Mouse (Mus musculus): ENCODE results near the gene Asic3. TPM values are rescaled to one million over a fixed set of nuclear protein-coding genes. Genes with fewer than 3 reads are reported as not detected.

The Asic3 gene
- polyA plus RNA-seq, 1 experiment: 2.3 TPM

DNA sequence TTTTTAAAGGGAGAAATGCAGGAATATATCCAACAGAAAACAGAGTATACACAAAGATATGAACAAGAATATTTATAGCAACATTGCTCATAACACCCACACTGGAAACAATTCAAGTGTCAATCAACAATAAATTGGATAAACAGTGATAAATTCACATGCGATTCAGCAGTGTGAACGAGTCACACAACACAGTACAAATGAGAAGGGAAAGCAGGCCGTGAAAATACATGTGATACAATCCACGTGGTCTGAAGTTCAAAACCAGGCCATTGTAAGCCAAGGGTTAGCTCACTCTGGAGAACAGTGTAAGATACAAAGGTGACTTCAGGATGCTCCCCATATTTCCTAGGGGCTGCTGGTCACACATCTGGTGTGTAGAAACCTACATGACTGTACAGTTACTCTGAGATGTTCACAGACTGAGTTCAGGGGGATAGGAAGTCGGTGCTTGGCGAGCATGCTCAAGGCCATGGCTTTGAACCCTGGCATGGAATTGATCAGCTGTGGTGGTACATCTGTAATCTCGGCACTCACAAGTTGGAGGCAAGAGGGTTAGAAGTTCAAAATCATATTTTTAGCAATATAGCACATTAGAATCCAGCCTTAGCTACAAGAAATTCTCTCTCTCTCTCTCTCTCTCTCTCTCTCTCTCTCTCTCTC is 38.4 kb upstream of the Asic3 start:
- no peaks in the 10 kb centered on the region for H3K4me1 ChIP-seq (ENCODE audit: control insufficient read depth, insufficient read depth, low read length)
- no peak for TF ChIP-seq CTCF (IDR thresholded peaks at IDR 0.05; ENCODE audit: borderline replicate concordance, insufficient read depth, low read length)
- no peak for TF ChIP-seq POLR2A (IDR thresholded peaks at IDR 0.05; ENCODE audit: low read depth, low read length)
- H3K4me3 ChIP-seq (ENCODE audit: insufficient read depth, low read length): no peak overlapping the region
- H3K27ac ChIP-seq (ENCODE audit: insufficient read depth, low read length): no peak overlapping the region

DNA sequence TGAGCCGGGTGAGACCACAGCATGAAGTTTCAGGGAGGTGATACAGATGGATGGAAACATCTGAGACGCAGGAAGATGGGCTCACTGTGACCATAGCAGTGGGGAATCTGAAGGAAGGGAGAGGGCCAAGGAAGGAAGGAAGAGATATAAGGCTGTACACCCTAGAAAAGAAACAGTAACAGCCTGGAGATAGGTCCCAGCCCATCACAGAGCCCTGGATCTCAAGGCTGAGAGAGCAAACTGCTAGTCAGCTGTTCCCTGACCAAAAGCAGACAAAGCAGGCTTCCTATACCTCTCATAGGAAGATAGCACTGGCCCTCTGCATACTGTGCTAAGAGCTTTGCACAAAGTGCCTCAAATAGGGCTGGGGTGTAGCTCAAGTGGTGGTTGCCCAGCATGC is 34.5 kb upstream of the Asic3 start:
- TF ChIP-seq POLR2A (IDR thresholded peaks at IDR 0.05; ENCODE audit: low read depth, low read length) (no peak), CTCF (IDR thresholded peaks at IDR 0.05; ENCODE audit: borderline replicate concordance, insufficient read depth, low read length) (no peak)
- H3K27ac ChIP-seq (ENCODE audit: insufficient read depth, low read length): no peak overlapping the region
- no peak overlapping the region for H3K4me3 ChIP-seq (ENCODE audit: insufficient read depth, low read length)
- no peaks in the 10 kb centered on the region for H3K4me1 ChIP-seq (ENCODE audit: control insufficient read depth, insufficient read depth, low read length)

DNA sequence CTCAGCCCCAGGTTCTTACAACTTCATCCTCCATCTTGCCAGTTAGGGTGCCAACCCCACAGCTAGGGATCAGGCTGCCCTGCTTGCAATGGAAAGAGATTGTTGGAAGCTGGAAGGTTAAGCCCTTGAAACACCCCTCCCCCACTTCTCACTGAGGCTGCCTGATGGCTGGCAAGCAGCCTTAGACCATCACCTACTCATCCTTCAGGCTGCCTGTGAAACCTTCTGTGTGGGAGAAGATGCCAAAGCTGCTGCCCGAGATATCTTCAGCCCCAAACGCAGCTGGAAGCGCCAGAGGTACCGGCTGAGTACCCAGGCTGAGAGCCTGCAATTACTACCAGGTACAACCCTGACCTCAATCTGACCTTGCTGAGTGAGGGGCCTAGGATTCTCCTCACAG is 33.7 kb upstream of the Asic3 start:
- H3K4me1 ChIP-seq (ENCODE audit: control insufficient read depth, insufficient read depth, low read length): no peaks in the 10 kb centered on the region

DNA sequence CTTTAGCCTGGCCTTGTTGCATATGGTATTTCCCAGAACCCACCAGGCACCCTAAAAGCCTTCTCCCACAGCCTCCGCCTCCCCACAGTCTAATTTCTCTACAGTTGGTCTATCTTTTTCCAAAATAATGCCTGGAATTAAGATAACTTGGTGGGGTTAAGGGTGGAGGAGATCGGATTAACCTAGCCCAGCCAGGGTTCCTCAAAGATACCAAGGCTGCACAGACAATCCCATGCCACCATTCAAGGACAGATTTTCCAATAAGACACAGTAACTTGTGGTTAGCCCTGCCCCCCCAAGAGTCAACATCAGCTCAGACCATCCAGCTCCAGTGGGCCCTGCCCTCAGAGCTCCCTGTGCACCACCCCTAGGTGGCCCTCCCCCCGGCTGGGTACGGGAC is 32.7 kb upstream of the Asic3 start:
- no peak overlapping the region for H3K27ac ChIP-seq (ENCODE audit: insufficient read depth, low read length)
- no peak overlapping the region for H3K4me3 ChIP-seq (ENCODE audit: insufficient read depth, low read length)
- no peaks in the 10 kb centered on the region for H3K4me1 ChIP-seq (ENCODE audit: control insufficient read depth, insufficient read depth, low read length)
- no peak for TF ChIP-seq POLR2A (IDR thresholded peaks at IDR 0.05; ENCODE audit: low read depth, low read length)
- no peak for TF ChIP-seq CTCF (IDR thresholded peaks at IDR 0.05; ENCODE audit: borderline replicate concordance, insufficient read depth, low read length)

More for the DNA sequence above, 33.7 kb upstream of the Asic3 start:
- TF ChIP-seq POLR2A (IDR thresholded peaks at IDR 0.05; ENCODE audit: low read depth, low read length) (no peak), CTCF (IDR thresholded peaks at IDR 0.05; ENCODE audit: borderline replicate concordance, insufficient read depth, low read length) (no peak)
- no peak overlapping the region for H3K27ac ChIP-seq (ENCODE audit: insufficient read depth, low read length)
- no peak overlapping the region for H3K4me3 ChIP-seq (ENCODE audit: insufficient read depth, low read length)

DNA sequence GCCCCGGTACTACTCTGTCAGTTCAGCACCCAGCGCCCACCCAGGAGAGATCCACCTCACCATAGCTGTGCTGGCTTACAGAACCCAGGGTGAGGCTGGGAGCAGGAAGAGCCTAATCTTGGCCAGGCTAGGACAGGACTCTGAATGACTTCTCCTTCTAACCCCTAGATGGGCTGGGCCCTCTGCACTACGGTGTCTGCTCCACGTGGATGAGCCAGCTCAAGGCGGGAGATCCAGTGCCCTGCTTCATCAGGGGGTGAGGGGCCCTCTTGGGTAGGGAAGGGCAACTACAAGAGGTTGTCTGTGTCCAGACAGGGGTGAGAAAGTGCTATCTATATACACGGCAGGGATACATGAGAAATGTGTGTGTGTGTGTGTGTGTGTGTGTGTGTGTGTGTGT is 31.7 kb upstream of the Asic3 start:
- TF ChIP-seq CTCF (IDR thresholded peaks at IDR 0.05; ENCODE audit: borderline replicate concordance, insufficient read depth, low read length) (no peak), POLR2A (IDR thresholded peaks at IDR 0.05; ENCODE audit: low read depth, low read length) (no peak)
- Histone ChIP-seq H3K4me3 (ENCODE audit: insufficient read depth, low read length) (no peak overlapping the region), H3K4me1 (ENCODE audit: control insufficient read depth, insufficient read depth, low read length) (no peaks in the 10 kb centered on the region), H3K27ac (ENCODE audit: insufficient read depth, low read length) (no peak overlapping the region)

DNA sequence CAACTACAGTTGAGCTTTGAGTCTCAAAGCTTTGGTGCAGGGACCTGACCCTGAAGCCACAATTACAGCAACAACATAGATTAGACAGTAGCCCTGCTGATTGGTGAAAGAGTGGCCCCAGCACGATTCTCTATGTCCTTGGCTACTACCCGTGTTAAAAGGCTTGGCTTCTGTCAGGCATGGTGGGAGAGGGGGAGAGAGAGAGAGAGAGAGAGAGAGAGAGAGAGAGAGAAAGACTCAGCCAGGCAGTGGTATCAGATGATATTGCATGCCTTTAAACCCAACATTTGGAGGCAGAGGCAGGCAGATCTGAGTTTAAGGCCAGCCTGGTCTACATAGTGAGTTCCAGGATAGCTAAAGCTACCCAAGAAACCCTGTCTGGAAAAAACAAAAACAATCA is 31.2 kb upstream of the Asic3 start:
- Histone ChIP-seq H3K4me1 (ENCODE audit: control insufficient read depth, insufficient read depth, low read length) (no peaks in the 10 kb centered on the region), H3K4me3 (ENCODE audit: insufficient read depth, low read length) (no peak overlapping the region), H3K27ac (ENCODE audit: insufficient read depth, low read length) (no peak overlapping the region)
- no peak for TF ChIP-seq POLR2A (IDR thresholded peaks at IDR 0.05; ENCODE audit: low read depth, low read length)
- TF ChIP-seq CTCF (IDR thresholded peaks at IDR 0.05; ENCODE audit: borderline replicate concordance, insufficient read depth, low read length): no peak

DNA sequence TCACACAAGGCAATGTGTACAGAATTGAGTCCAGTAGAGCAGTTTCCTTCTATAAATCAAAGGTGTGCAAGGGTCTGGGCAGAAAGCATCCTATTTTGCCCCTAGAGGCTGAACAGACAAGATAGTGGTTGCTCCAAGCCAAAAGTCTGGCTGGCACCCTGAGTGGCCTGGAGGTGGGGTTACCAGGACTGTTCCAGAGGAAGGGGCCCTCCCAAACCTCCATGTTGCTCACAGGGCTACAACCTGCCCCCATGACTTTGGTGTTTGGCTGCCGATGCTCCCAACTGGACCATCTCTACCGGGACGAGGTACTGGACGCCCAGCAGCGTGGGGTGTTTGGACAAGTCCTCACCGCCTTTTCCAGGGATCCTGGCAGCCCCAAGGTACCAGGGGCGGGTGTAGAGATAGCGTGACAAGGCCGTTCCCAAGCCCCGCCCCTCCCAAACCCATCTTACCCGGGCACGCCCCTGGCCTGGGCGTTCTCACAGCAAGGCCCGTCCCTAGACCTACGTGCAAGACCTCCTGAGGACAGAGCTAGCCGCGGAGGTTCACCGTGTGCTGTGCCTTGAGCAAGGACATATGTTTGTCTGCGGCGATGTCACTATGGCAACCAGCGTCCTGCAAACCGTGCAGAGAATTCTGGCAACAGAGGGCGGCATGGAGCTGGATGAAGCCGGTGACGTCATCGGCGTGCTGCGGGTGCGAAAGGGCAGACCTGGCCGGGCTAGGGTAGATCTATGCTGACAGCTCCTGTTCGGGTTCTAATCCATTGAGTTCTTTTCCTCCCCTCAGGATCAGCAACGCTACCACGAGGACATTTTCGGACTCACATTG is 29.9 kb upstream of the Asic3 start:
- TF ChIP-seq CTCF (IDR thresholded peaks at IDR 0.05; ENCODE audit: borderline replicate concordance, insufficient read depth, low read length) (peak; percentile 65), POLR2A (IDR thresholded peaks at IDR 0.05; ENCODE audit: low read depth, low read length) (peak; percentile 51)
- Histone ChIP-seq H3K4me3 (ENCODE audit: insufficient read depth, low read length) (peak overlapping the region; percentile 32), H3K27ac (ENCODE audit: insufficient read depth, low read length) (no peak overlapping the region), H3K4me1 (ENCODE audit: control insufficient read depth, insufficient read depth, low read length) (no peaks in the 10 kb centered on the region)

DNA sequence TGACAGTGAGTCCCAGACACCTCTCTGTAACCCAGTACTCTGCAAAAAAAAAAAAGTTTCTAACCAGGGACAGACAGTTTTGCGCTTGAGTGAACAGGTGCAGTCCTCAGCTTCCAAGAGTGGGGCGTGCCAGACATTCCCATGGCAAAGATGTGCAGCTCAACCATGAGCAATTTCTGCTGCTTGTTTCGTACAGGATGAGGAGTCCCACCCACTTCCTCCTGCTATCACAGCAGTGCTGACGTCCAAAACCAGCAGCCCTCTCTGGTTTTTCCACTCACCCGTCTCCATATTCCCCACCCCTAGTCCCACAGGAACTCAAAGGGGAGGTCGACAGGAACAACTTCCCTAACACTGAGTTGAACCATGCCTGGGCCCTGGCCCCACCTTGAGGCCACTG is 28.8 kb upstream of the Asic3 start:
- H3K4me1 ChIP-seq (ENCODE audit: control insufficient read depth, insufficient read depth, low read length): no peaks in the 10 kb centered on the region
- TF ChIP-seq POLR2A (IDR thresholded peaks at IDR 0.05; ENCODE audit: low read depth, low read length): no peak
- TF ChIP-seq CTCF (IDR thresholded peaks at IDR 0.05; ENCODE audit: borderline replicate concordance, insufficient read depth, low read length): no peak
- H3K27ac ChIP-seq (ENCODE audit: insufficient read depth, low read length): no peak overlapping the region
- H3K4me3 ChIP-seq (ENCODE audit: insufficient read depth, low read length): no peak overlapping the region

DNA sequence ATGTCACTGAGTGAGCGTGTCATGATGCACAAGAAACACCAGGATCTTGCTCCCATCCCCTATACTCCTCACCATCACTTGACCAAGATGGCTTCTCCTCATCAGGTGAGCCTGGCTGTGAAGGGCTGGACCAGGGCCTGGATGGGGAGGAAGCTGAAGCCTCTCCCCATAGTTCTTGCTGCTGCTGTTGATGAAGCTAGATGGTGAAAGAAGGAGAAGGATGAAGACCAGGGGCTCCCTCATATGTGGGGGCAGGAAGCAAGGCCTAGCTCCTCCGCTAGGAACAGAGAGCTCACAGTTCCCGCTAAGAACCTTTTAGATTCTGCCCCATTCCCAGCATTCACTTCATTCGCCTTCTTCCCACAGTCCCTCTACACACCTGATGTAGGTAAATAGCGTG is 27.8 kb upstream of the Asic3 start:
- Histone ChIP-seq H3K4me3 (ENCODE audit: insufficient read depth, low read length) (no peak overlapping the region), H3K27ac (ENCODE audit: insufficient read depth, low read length) (no peak overlapping the region), H3K4me1 (ENCODE audit: control insufficient read depth, insufficient read depth, low read length) (no peaks in the 10 kb centered on the region)
- TF ChIP-seq CTCF (IDR thresholded peaks at IDR 0.05; ENCODE audit: borderline replicate concordance, insufficient read depth, low read length) (no peak), POLR2A (IDR thresholded peaks at IDR 0.05; ENCODE audit: low read depth, low read length) (no peak)

DNA sequence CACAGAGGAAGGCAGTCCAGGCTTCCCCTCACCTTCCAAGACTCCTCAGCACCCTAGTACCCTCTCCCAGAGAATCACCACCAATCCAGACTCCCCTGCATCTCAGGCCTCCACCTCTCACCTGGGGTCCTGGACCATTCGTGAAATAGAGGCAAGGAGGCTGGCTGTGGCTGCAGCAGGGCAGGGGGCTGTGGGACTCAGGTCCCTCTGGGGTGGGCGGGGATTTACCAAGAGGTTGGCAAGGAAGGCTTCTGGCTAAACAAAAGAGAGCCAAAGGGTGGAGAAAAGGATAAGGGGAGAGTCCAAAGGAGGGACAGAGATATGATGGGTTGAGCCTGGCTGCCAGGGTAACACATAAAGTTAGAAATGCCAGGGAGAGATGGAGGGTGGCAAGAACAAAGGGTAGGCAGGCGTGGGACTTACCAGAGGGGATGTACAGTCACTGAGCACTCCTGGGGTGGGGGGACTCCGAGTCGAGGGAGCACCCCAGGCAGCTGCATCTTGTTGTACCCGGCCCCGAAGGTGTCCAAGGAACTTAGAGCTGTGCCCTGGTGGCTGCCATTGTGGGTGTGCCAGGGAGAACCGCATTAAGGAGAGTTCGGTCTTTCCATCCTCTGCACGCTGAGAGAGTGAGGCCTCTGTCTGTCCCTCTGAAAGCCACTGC is 27.2 kb upstream of the Asic3 start:
- TF ChIP-seq POLR2A (IDR thresholded peaks at IDR 0.05; ENCODE audit: low read depth, low read length): no peak
- TF ChIP-seq CTCF (IDR thresholded peaks at IDR 0.05; ENCODE audit: borderline replicate concordance, insufficient read depth, low read length): no peak
- Histone ChIP-seq H3K27ac (ENCODE audit: insufficient read depth, low read length) (no peak overlapping the region), H3K4me1 (ENCODE audit: control insufficient read depth, insufficient read depth, low read length) (no peaks in the 10 kb centered on the region), H3K4me3 (ENCODE audit: insufficient read depth, low read length) (no peak overlapping the region)

Measured in embryonic fibroblast, embryonic 13.5 days (primary cell).